Mouse (Mus musculus): ENCODE data around the gene Csgalnact2. TPM values are rescaled to one million over a fixed set of nuclear protein-coding genes. Genes with fewer than 3 reads are reported as not detected.

The Csgalnact2 gene
- total and polyA plus RNA-seq, 3 experiments: 2.2 to 6.4 (median 3.0) TPM

- Histone ChIP-seq H3K4me1 (ENCODE audit: control insufficient read depth in 1 of 2, insufficient read depth in 2 of 2) (peaks cover 0 to 7% of the 10 kb centered on the region in 2 experiments; a peak in 1 of 4 replicates), H3K27ac (ENCODE audit: insufficient read depth, low read depth) (no peak overlapping the region), H3K9me3 (replicated peaks; ENCODE audit: low read length) (no peaks in the 10 kb centered on the region), H3K4me3 (replicated peaks in 1 of 3; ENCODE audit: low read depth in 2 of 3, low read length in 2 of 3, poor library complexity in 1 of 3) (no peak overlapping the region), H3K79me2 (replicated peaks; ENCODE audit: control insufficient read depth, extremely low read depth, insufficient read depth, poor library complexity, severe bottlenecking) (no peaks in the 10 kb centered on the region), H3K27me3 (replicated peaks) (peaks cover 7% of the 10 kb centered on the region), H3K36me3 (replicated peaks in 1 of 2; ENCODE audit: control insufficient read depth in 1 of 2, insufficient read depth in 1 of 2, low read length in 1 of 2) (no peaks in the 10 kb centered on the region), H3K9ac (ENCODE audit: insufficient read depth, low read depth) (no peak overlapping the region), H3K4me2 (ENCODE audit: insufficient read depth, low read depth, poor library complexity, severe bottlenecking) (no peak overlapping the region)
- no peak for TF ChIP-seq RCOR1 (conservative IDR thresholded peaks at IDR 0.05; ENCODE audit: low read depth, low read length)
- TF ChIP-seq MXI1 (IDR thresholded peaks at IDR 0.05; ENCODE audit: low read depth, low read length): no peak
- TF ChIP-seq POLR2AphosphoS2 (IDR thresholded peaks at IDR 0.05; ENCODE audit: low read depth, low read length): no peak
- no peak for TF ChIP-seq NRF1 (IDR thresholded peaks at IDR 0.05; ENCODE audit: low read depth, low read length)
- TF ChIP-seq MYC (IDR thresholded peaks at IDR 0.05; ENCODE audit: low read depth, low read length): no peak
- TF ChIP-seq USF2 (conservative IDR thresholded peaks at IDR 0.05; ENCODE audit: low read depth, low read length): no peak
- no peak for TF ChIP-seq KAT2A (IDR thresholded peaks at IDR 0.05; ENCODE audit: insufficient replicate concordance, low read length)
- TF ChIP-seq JUND (conservative IDR thresholded peaks at IDR 0.05; ENCODE audit: low read depth, low read length): no peak
- no peak for TF ChIP-seq EP300 (IDR thresholded peaks at IDR 0.05; ENCODE audit: low read length)
- TF ChIP-seq RAD21 (IDR thresholded peaks at IDR 0.05; ENCODE audit: low read depth, low read length): no peak
- no peak for TF ChIP-seq UBTF (IDR thresholded peaks at IDR 0.05; ENCODE audit: low read depth, low read length)
- no peak for TF ChIP-seq CHD1 (IDR thresholded peaks at IDR 0.05; ENCODE audit: low read depth, low read length)
- in situ Hi-C loops (cut with MboI; ENCODE audit: low pct_ligation_motif_present, low pct_unique_long_range_greater_than_20kb, low sequenced_read_pairs) (no loop called here), dilution Hi-C loops (cut with MboI; ENCODE audit: extremely low pct_ligation_motif_present, extremely low pct_unique_long_range_greater_than_20kb, low sequenced_read_pairs) (no loop called here)
- DNase-seq (ENCODE audit: extremely low read depth): no peak
Observed at GRCm38 (mm10) chr6:118134461-118134860, 4.5 kb downstream of the Csgalnact2 start.

- TF ChIP-seq PAX5 (IDR thresholded peaks at IDR 0.05; ENCODE audit: low read length): no peak
- Histone ChIP-seq H3K36me3 (replicated peaks in 1 of 2; ENCODE audit: control insufficient read depth in 1 of 2, insufficient read depth in 1 of 2, low read length in 1 of 2) (peaks cover 0 to 2% of the 10 kb centered on the region in 2 experiments), H3K27ac (ENCODE audit: insufficient read depth, low read depth) (no peak overlapping the region), H3K4me2 (ENCODE audit: insufficient read depth, low read depth, poor library complexity, severe bottlenecking) (no peak overlapping the region), H3K4me3 (replicated peaks in 1 of 3; ENCODE audit: low read depth in 2 of 3, low read length in 2 of 3, poor library complexity in 1 of 3) (no peak overlapping the region), H3K9ac (ENCODE audit: insufficient read depth, low read depth) (no peak overlapping the region), H3K9me3 (replicated peaks; ENCODE audit: low read length) (no peaks in the 10 kb centered on the region), H3K4me1 (ENCODE audit: control insufficient read depth in 1 of 2, insufficient read depth in 2 of 2) (no peaks in the 10 kb centered on the region; a peak in 1 of 4 replicates), H3K27me3 (replicated peaks) (no peaks in the 10 kb centered on the region), H3K79me2 (replicated peaks; ENCODE audit: control insufficient read depth, extremely low read depth, insufficient read depth, poor library complexity, severe bottlenecking) (no peaks in the 10 kb centered on the region)
- in situ Hi-C loops (cut with MboI; ENCODE audit: low pct_ligation_motif_present, low pct_unique_long_range_greater_than_20kb, low sequenced_read_pairs): no loop called here
- DNase-seq (ENCODE audit: extremely low read depth): no peak
- dilution Hi-C loops (cut with MboI; ENCODE audit: extremely low pct_ligation_motif_present, extremely low pct_unique_long_range_greater_than_20kb, low sequenced_read_pairs): no loop called here
Observed at GRCm38 (mm10) chr6:118130022-118130421, 8.9 kb downstream of the Csgalnact2 start.

- no peaks in the 10 kb centered on the region for H3K9me3 ChIP-seq (replicated peaks; ENCODE audit: low read length)
- TF ChIP-seq ELF1 (IDR thresholded peaks at IDR 0.05; ENCODE audit: low read depth, low read length) (no peak), NELFE (IDR thresholded peaks at IDR 0.05; ENCODE audit: low read depth, low read length) (no peak), TCF12 (IDR thresholded peaks at IDR 0.05; ENCODE audit: low read depth, low read length) (no peak), ZMIZ1 (IDR thresholded peaks at IDR 0.05; ENCODE audit: low read depth, low read length) (no peak), SMC3 (IDR thresholded peaks at IDR 0.05; ENCODE audit: low read depth, low read length) (no peak), MAX (IDR thresholded peaks at IDR 0.05; ENCODE audit: low read length) (no peak), USF1 (IDR thresholded peaks at IDR 0.05; ENCODE audit: low read depth, low read length) (no peak), ZNF384 (IDR thresholded peaks at IDR 0.05; ENCODE audit: low read depth, low read length) (no peak)
- no peak for DNase-seq (ENCODE audit: extremely low read depth)
- no peaks in the 10 kb centered on the region for H3K79me2 ChIP-seq (replicated peaks; ENCODE audit: control insufficient read depth, extremely low read depth, insufficient read depth, poor library complexity, severe bottlenecking)
- H3K9ac ChIP-seq (ENCODE audit: insufficient read depth, low read depth): no peak overlapping the region
- no peaks in the 10 kb centered on the region for H3K4me1 ChIP-seq (ENCODE audit: control insufficient read depth in 1 of 2, insufficient read depth in 2 of 2)
- dilution Hi-C loops (cut with MboI; ENCODE audit: extremely low pct_ligation_motif_present, extremely low pct_unique_long_range_greater_than_20kb, low sequenced_read_pairs) (no loop called here), in situ Hi-C loops (cut with MboI; ENCODE audit: low pct_ligation_motif_present, low pct_unique_long_range_greater_than_20kb, low sequenced_read_pairs) (no loop called here)
- no peak overlapping the region for H3K27ac ChIP-seq (ENCODE audit: insufficient read depth, low read depth)
- H3K27me3 ChIP-seq (replicated peaks): no peaks in the 10 kb centered on the region
- H3K4me2 ChIP-seq (ENCODE audit: insufficient read depth, low read depth, poor library complexity, severe bottlenecking): no peak overlapping the region
- H3K36me3 ChIP-seq (replicated peaks in 1 of 2; ENCODE audit: control insufficient read depth in 1 of 2, insufficient read depth in 1 of 2, low read length in 1 of 2): peaks cover 0 to 10% of the 10 kb centered on the region in 2 experiments
- H3K4me3 ChIP-seq (replicated peaks in 1 of 3; ENCODE audit: low read depth in 2 of 3, low read length in 2 of 3, poor library complexity in 1 of 3): no peak overlapping the region
Observed at GRCm38 (mm10) chr6:118127827-118128487, 11.0 kb downstream of the Csgalnact2 start.
